Comparison of ENCODE assay signal across 11 mouse cellular contexts in genomic region chr4:82035074-82035703, GRCm38 (mm10).
DNase-seq lines count a peak whose midpoint lies in the region; ATAC-seq lines count a peak whose summit lies in the region.
"Had no signal": no experiment of that assay in that cellular context is flagged by ENCODE, and none has a peak within 500 bp of the region (broad histone marks: within the 10 kb centered on the region; RNA-seq: fewer than 3 reads in every experiment).

No protein-coding gene starts in this region.

- no peak for ATAC-seq in kidney, embryonic 16.5 days (ENCODE audit: low FRiP score, low TSS enrichment)
- ATAC-seq in embryonic facial prominence, embryonic 15.5 days (ENCODE audit: insufficient number of reproducible peaks, low FRiP score, low TSS enrichment, low read depth) = peak; percentile 54; the same call in 1 of the 2 replicates
- ATAC-seq: hindbrain, embryonic 16.5 days; midbrain, embryonic 16.5 days; Patski had no signal

- 49% methylated on average over 3 of the region's 3 CpGs for WGBS in kidney, embryonic 16.5 days
- WGBS in embryonic facial prominence, embryonic 15.5 days = 25% methylated on average over 3 of the region's 3 CpGs

- no peak overlapping the region for H3K9ac ChIP-seq in kidney, embryonic 16.5 days (replicated peaks; ENCODE audit: low read length)
- H3K9ac ChIP-seq in embryonic facial prominence, embryonic 15.5 days = no peak overlapping the region

- H3K36me3 ChIP-seq in kidney, embryonic 16.5 days (ENCODE audit: insufficient read depth, low read length) = no peaks in the 10 kb centered on the region
- H3K36me3 ChIP-seq in embryonic facial prominence, embryonic 15.5 days = no peaks in the 10 kb centered on the region

- no peaks in the 10 kb centered on the region for H3K27me3 ChIP-seq in kidney, embryonic 16.5 days (ENCODE audit: insufficient read depth, low read length)
- no peaks in the 10 kb centered on the region for H3K27me3 ChIP-seq in embryonic facial prominence, embryonic 15.5 days
- H3K27me3 ChIP-seq: Patski had no signal

- H3K4me3 ChIP-seq in kidney, embryonic 16.5 days (ENCODE audit: low read length) = no peak overlapping the region
- no peak overlapping the region for H3K4me3 ChIP-seq in embryonic facial prominence, embryonic 15.5 days (replicated peaks)

- H3K27ac ChIP-seq in kidney, embryonic 16.5 days (ENCODE audit: low read length) = no peak overlapping the region
- H3K27ac ChIP-seq in embryonic facial prominence, embryonic 15.5 days (replicated peaks) = no peak overlapping the region

- H3K4me2 ChIP-seq in kidney, embryonic 16.5 days (replicated peaks; ENCODE audit: low read depth, low read length) = no peak overlapping the region
- H3K4me2 ChIP-seq in embryonic facial prominence, embryonic 15.5 days (replicated peaks) = no peak overlapping the region

- H3K9me3 ChIP-seq in kidney, embryonic 16.5 days (ENCODE audit: low read length) = no peaks in the 10 kb centered on the region
- no peaks in the 10 kb centered on the region for H3K9me3 ChIP-seq in embryonic facial prominence, embryonic 15.5 days (replicated peaks)

- no peaks in the 10 kb centered on the region for H3K4me1 ChIP-seq in kidney, embryonic 16.5 days (ENCODE audit: insufficient read depth, low read length)
- peaks cover 5% of the 10 kb centered on the region; the same call in 1 of the 2 replicates for H3K4me1 ChIP-seq in embryonic facial prominence, embryonic 15.5 days

- peak; percentile 54 for DNase-seq in kidney, postnatal 14 days
- DNase-seq in adrenal gland, postnatal 25 days = peak; percentile 20
- peak; percentile 4 for DNase-seq in lung, postnatal 14 days
- DNase-seq in layer of hippocampus, postnatal 10 days (ENCODE audit: low spot score in 2 of 2) = no peak
- no peak for DNase-seq in c-Kit-positive CD71-positive TER-119-positive erythroid progenitor cells, embryonic 14.5 days (ENCODE audit: low spot score)
- DNase-seq: heart, adult 11 months had no signal

Comparison
In these comparisons a context has a peak if more than half of its experiments do, and no peak if none do; other contexts are left out.
1. DNase-seq: peak in kidney, postnatal 14 days (single experiment), adrenal gland, postnatal 25 days (single experiment) and lung, postnatal 14 days (single experiment); none in layer of hippocampus, postnatal 10 days (0 of 2) and c-Kit-positive CD71-positive TER-119-positive erythroid progenitor cells, embryonic 14.5 days (single experiment).